Mouse (Mus musculus) kidney, adult 11 months (tissue): ENCODE measurements around the gene Myo3a.
"Not testable (repeated sequence)": the region's sequence is repeated elsewhere in the genome, so short reads cannot be mapped to it uniquely, and the experiment has no call there.

Experiments
- DNase-seq: peaks from one replicate; pipeline ENCODE4 v3.0.0; 2022

Myo3a gene

DNA sequence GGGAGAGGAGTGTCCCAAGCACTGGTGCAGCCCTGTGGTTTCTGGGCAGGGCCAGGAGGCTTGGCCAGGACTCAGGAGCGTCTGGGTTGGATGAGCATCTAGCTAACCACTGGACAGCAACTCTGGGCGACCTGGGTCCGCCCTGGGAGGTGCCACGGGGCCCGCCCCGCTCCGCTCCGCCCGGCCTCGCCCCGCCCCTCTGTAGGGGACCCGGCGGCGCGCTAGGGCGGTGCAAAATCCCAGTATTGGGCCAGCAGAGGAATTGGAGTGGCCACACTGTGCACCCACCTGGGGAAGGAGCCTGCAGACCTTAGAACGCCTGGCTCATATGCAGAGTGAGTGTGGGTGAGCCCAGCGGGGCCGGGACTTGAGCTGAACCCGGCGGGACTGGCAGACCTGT, at the start of gene Myo3a:
TSS of gene Myo3a (plus strand) at position 196 of the 400 bp plus-strand sequence.
- peak; percentile 37 for DNase-seq

DNA sequence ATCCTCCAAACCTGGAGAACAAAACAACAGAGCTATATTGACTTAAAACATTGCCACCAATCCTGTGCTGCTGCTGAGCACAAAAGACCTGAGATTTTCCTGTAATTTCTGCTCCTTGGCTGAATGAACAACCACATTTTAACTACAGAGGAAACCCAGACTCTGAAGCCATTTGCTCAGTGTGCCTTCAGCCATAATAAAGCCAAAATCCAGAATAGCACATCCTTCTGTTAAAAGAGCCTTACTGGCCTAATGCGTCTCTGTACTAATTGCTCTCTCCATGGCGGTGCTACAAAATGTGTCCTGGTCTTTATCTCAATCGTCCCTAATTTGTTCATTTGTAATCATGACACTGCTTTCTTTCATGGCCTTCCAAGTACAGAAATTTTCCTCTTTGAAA, 23.2 kb downstream of the Myo3a start:
- no peak for DNase-seq

- DNase-seq = no peak
These were observed 23.7 kb downstream of the Myo3a start for GRCm38 (mm10) chr2:22251045-22251444.

DNA sequence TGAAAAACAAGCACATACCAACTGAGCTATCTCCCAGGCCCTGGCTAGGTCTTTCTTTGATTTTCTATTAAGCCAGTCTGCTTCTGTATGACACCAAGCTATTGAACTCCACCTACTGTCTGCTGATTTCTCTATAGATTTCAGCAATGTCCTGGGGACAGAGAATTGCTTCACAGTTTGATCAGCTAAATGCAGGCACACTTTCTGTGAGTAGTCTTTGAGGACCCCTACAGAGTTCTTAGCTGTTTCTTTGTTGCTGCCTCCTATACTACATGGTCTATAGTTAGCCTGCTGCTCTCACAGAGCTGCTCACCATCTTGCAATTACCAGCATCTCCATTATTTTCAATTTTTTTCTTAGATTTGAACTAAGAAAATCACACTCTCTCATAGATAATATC, 28.3 kb downstream of the Myo3a start:
- no peak for DNase-seq

DNA sequence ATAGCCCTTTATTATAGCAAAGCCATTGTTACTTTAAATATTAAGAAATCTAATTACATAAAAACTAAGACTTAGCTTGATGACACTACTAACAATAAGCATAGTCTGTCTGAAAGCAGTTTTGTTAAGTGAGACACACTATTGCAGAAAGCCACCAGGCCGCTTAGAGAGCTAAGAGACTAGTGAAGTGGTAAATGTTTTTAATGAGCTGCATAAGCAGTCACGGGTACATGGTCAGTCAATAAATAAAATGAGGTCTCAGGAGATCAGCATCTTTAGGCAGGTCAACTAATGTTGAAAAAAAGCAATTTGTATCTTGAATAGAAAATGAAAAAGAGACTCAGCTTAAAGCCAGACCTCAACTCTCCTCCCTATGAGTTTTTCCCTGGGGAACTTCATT, 44.3 kb downstream of the Myo3a start:
- DNase-seq = no peak

DNA sequence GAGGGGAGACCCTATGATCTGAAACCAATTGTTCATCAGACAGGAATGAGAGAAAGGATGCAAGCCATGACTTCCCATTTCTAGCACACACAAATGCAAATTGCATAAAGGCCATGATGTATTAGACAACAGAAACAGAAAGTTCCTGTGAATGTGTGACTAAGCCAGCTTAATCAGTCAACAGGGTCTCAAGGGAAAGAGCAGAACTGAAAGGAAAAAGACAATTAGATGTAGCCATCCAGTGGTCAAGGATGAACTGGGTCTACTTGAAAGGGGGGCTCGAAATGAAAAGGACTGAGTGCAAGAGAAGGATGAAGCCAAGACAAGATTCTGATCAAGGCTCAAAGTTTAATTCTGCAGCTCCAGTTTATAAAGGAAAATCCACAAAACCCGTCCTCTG, 58.1 kb downstream of the Myo3a start:
- DNase-seq = no peak

GRCm38 (mm10) chr2:22285777-22286176, 58.5 kb downstream of the Myo3a start:
- no peak for DNase-seq

DNA sequence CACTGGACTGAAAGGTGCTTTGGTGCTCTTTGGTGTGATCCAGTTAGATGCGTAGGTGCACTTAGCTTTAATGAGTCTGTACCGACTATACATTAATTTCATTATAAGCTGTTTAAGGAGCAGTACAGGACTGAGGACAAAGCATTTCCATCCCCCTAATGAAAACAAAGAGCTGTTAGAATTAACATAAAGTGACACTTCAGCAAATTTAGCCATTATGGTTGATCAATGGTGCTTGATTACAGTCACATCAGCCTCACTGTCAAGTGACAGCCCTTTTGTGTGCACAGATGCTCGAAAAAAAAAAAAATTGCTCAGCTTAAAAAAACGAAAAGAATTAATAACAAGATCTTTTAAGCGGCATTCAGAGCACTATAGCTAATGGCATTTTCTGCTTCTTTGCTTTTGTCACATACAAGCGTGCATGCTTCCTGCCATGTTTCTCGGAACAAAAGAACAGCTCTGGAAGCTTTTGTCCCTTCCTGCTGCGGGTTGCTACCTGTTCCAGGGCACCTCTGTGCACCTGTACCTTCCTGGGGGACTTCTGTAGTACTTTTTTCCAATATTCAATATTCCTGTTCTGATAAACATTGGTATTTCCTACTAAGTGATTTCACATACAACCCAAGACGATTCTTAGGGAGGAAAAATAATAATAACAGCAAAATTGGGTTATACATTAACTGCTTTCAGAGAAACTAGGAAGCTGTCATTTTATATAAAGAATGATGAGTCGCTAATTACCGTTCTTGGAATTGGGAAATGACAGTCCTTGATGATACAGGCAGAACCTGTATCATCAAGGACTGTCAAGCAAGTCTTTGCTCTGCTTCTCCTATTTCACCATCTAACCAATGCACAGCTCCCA, 66.5 kb downstream of the Myo3a start:
- no peak for DNase-seq

- DNase-seq = no peak
These were observed 67.1 kb downstream of the Myo3a start for GRCm38 (mm10) chr2:22294447-22294738.

GRCm38 (mm10) chr2:22297913-22298312, 70.6 kb downstream of the Myo3a start:
- DNase-seq = no peak

DNA sequence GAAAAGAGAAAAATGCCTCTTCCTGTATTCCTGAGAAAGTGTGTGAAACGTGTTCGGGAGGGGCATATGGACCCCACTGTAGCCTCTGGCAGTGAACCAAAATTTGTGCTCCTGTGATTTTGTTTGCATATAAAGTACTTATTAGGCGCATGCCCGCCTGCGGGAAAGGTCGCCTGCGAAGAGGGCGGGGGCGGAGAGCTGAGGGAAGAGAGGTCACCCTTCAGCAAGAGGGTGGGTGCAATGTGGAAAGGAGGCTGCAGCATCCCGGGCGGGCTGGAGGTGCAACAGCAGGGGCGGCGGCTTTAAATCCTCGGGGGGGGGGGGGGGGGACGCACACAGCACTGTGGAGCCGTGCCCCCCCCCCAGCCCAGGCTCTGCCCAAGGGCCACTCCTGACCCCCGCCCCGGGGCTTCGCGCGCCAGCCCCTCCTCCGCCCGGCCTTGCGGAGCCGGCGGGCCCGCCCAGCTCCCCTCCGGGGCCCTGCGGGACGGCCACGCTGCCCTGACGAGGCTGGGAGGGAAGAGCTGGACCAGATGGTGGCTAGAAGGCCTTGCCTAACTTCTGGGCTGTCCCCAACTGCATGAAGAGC, 111.1 kb downstream of the Myo3a start:
- peak; percentile 34 for DNase-seq

DNA sequence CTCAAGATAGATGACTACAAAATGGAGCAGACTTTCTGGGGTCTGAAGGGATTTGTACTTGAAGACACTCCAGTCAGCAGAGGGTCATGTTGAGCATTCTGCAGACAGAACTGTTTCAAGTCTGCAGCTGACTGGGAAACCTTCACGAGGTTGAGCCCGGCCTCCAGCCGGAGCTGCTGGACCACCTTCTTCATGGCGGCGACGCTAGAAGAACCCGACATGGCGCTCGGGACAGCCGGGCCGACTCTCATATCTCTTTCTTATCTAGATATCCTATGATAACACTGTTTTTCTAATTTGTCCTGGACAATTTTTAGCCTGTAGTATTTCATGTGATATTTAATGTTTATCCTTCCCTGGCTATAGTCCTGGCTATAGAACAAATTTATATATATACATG, 183.2 kb downstream of the Myo3a start:
- not testable (repeated sequence) for DNase-seq

- no peak for DNase-seq
These were observed 321.1 kb downstream of the Myo3a start for GRCm38 (mm10) chr2:22548421-22548820.

DNA sequence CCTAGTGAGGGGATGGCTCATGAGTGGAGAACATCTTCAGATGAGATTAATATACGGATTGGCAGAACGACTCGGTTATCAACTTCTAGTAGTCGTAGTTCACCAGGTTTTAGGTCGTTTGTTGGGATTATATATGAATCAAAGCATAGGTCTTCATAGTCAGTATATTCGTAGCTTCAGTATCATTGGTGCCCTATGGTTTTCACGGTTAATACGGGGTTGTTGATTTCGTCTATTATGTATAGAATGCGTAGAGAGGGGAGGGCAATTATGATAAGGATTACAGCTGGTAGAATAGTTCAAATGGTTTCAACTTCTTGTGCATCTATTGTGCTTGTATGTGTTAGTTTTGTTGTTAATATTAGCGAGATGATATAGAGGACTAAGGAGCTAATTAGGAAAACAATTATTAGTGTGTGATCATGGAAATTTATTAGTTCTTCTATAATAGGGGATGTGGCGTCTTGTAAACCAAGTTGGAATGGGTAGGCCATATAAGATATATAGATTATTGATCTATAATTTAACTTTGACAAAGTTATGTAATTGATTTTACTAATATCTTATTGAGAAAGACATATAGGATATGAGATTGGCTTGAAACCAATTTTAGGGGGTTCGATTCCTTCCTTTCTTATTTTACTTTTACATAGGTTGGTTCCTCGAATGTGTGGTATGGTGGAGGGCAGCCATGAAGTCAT, 360.3 kb downstream of the Myo3a start:
- not testable (repeated sequence) for DNase-seq

DNA sequence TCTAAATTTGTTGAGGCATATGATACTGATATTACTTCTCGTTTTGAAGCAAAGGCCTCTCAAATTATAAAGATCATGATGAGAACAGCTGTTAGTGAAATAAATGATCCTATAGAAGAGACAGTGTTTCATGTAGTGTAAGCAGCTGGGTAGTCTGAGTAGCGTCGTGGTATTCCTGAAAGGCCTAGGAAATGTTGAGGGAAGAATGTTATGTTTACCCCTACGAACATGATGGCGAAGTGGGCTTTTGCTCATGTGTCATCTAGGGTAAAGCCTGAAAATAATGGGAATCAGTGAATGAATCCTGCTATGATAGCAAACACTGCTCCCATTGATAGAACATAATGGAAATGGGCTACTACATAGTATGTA, 360.9 kb downstream of the Myo3a start:
- not testable (repeated sequence) for DNase-seq

- not testable (repeated sequence) for DNase-seq
These were observed 361.5 kb downstream of the Myo3a start for GRCm38 (mm10) chr2:22588673-22589381.

DNA sequence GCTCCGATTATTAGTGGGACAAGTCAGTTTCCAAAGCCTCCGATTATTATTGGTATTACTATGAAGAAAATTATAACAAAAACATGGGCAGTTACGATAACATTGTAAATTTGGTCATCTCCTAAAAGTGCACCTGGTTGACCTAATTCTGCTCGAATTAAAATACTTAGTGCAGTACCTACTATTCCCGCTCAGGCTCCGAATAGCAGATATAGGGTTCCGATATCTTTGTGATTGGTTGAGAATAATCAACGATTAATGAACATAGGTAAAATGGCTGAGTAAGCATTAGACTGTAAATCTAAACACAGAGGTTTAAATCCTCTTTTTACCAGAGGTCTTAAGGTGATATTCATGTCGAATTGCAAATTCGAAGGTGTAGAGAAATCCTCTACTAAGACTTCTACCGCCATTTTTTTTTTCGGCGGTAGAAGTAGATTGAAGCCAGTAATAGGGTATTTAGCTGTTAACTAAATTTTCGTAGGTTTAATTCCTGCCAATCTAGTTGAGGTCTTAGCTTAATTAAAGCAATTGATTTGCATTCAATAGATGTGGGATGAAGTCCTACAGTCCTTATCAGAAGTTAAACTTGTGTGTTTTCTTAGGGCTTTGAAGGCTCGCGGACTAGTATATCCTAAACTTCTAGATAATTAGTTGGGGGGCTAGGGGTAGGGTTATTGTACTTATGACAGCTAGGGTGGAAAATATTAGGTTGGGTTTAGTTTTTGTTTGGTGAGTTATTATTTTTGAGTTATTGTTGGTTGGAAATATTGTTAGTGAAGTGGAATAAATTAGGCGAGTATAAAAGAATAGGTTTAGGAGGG, 362.3 kb downstream of the Myo3a start:
- DNase-seq = not testable (repeated sequence)

DNA sequence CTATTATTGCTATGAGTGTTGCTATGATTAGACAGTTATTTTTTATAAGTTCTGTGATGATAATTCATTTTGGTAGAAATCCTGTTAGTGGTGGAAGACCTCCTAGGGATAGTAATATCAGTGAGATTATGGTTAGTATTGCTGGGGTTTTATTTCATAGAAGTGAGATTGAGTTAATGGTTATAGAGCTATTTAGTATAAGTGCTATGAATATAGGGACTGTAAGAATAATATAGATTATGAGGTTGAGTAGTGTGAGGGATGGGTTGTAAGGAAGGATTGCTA, 362.8 kb downstream of the Myo3a start:
- no peak for DNase-seq

DNA sequence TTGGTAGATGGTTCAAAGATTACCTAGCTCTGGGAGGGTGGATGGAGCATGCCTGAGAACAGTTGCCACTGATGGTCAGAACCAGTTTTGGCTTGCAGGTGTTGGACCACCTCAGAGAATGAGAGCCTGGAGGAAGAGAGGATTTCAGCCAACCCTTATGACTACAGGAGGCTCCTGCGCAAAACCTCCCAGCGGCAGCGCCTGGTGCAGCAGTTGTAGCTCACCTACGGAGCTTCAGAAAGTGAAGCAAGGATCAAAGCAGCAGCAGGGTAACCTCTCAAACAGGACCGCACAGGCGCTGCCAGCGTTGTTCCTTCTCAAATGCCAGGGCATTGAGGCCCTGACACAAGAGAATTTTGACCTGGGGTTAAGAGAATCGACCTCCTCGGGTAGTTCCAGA, 390.6 kb downstream of the Myo3a start:
- DNase-seq = no peak

- no peak for DNase-seq
These were observed 392.1 kb downstream of the Myo3a start for GRCm38 (mm10) chr2:22619416-22619815.

DNA sequence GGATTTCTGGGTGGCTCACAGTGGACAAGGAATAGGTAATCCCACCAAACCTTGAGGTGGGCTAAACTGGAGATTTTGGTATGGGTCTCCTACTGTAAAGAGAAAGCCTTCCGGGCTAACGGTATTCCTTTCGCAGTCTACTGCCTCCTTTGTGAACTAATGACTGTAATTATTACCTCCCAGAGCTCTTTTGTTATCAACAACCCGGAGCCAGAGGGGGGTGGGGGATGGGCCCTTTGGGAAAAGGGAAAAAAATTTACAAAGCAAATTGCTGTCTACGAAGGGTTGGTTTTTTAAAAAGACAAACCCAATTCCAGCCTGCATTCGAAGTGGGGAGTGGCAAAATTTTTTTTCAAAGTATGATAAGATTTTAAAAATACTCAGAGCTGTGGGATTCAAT, 392.7 kb downstream of the Myo3a start:
- no peak for DNase-seq

DNA sequence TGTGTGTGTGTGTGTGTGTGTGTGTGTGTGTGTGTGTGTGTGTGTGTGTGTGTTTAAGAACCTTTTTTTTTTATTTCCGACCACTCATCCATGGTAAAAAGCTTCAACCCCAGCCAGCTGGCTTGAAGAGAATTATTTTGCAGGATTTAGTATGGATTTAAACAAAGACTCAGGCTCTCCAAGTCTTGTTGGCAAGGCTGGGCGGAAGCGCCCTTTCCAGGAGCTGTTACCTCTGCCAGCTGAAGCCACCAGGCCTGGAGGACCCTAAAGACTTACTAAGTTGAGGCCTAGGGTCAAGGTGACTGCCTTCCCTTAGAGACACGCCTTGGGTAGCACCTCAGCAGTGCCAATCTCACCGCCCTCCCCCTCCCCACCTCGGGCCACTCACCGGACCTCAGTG, 393.2 kb downstream of the Myo3a start:
- DNase-seq = no peak
